Mouse (Mus musculus): ENCODE measurements around the gene Islr. TPM values are rescaled to one million over a fixed set of nuclear protein-coding genes. Genes with fewer than 3 reads are reported as not detected.

The Islr gene
- polyA plus RNA-seq, 1 experiment, result 5.6 TPM

GRCm38 (mm10) chr9:58148806-58149205, 55.3 kb downstream of the Islr start:
- no peak for TF ChIP-seq POLR2A (IDR thresholded peaks at IDR 0.05; ENCODE audit: control insufficient read depth, low read depth, low read length)
- no peak for TF ChIP-seq CTCF (IDR thresholded peaks at IDR 0.05; ENCODE audit: control insufficient read depth, insufficient read depth, insufficient replicate concordance, low read depth, low read length)

GRCm38 (mm10) chr9:58145417-58145816, 58.7 kb downstream of the Islr start:
- H3K4me1 ChIP-seq (ENCODE audit: control insufficient read depth, insufficient read depth, low read length), result no peaks in the 10 kb centered on the region
- H3K27ac ChIP-seq (ENCODE audit: control insufficient read depth, insufficient read depth, low read depth, low read length), result no peak overlapping the region
- H3K4me3 ChIP-seq (ENCODE audit: control insufficient read depth, low read depth, low read length), result no peak overlapping the region
- TF ChIP-seq CTCF (IDR thresholded peaks at IDR 0.05; ENCODE audit: control insufficient read depth, insufficient read depth, insufficient replicate concordance, low read depth, low read length), result no peak
- TF ChIP-seq POLR2A (IDR thresholded peaks at IDR 0.05; ENCODE audit: control insufficient read depth, low read depth, low read length), result no peak
- H3K36me3 ChIP-seq (ENCODE audit: control insufficient read depth, insufficient read depth, low read length), result no peaks in the 10 kb centered on the region
- H3K27me3 ChIP-seq (ENCODE audit: control insufficient read depth, insufficient read depth, low read length), result no peaks in the 10 kb centered on the region

More at GRCm38 (mm10) chr9:58148806-58149205, 55.3 kb downstream of the Islr start:
- H3K36me3 ChIP-seq (ENCODE audit: control insufficient read depth, insufficient read depth, low read length), result no peaks in the 10 kb centered on the region
- no peak overlapping the region for H3K27ac ChIP-seq (ENCODE audit: control insufficient read depth, insufficient read depth, low read depth, low read length)
- H3K4me3 ChIP-seq (ENCODE audit: control insufficient read depth, low read depth, low read length), result no peak overlapping the region
- no peaks in the 10 kb centered on the region for H3K4me1 ChIP-seq (ENCODE audit: control insufficient read depth, insufficient read depth, low read length)
- H3K27me3 ChIP-seq (ENCODE audit: control insufficient read depth, insufficient read depth, low read length), result no peaks in the 10 kb centered on the region

- no peaks in the 10 kb centered on the region for H3K4me1 ChIP-seq (ENCODE audit: control insufficient read depth, insufficient read depth, low read length)
- TF ChIP-seq POLR2A (IDR thresholded peaks at IDR 0.05; ENCODE audit: control insufficient read depth, low read depth, low read length) (no peak), CTCF (IDR thresholded peaks at IDR 0.05; ENCODE audit: control insufficient read depth, insufficient read depth, insufficient replicate concordance, low read depth, low read length) (no peak)
- no peak overlapping the region for H3K4me3 ChIP-seq (ENCODE audit: control insufficient read depth, low read depth, low read length)
- H3K27me3 ChIP-seq (ENCODE audit: control insufficient read depth, insufficient read depth, low read length), result no peaks in the 10 kb centered on the region
- no peaks in the 10 kb centered on the region for H3K36me3 ChIP-seq (ENCODE audit: control insufficient read depth, insufficient read depth, low read length)
- no peak overlapping the region for H3K27ac ChIP-seq (ENCODE audit: control insufficient read depth, insufficient read depth, low read depth, low read length)
Observed at GRCm38 (mm10) chr9:58144664-58145063, 59.4 kb downstream of the Islr start.

GRCm38 (mm10) chr9:58143419-58143818, 60.7 kb downstream of the Islr start:
- no peak overlapping the region for H3K27ac ChIP-seq (ENCODE audit: control insufficient read depth, insufficient read depth, low read depth, low read length)

GRCm38 (mm10) chr9:58139947-58140346, 64.2 kb downstream of the Islr start:
- no peak overlapping the region for H3K27ac ChIP-seq (ENCODE audit: control insufficient read depth, insufficient read depth, low read depth, low read length)
- TF ChIP-seq POLR2A (IDR thresholded peaks at IDR 0.05; ENCODE audit: control insufficient read depth, low read depth, low read length) (no peak), CTCF (IDR thresholded peaks at IDR 0.05; ENCODE audit: control insufficient read depth, insufficient read depth, insufficient replicate concordance, low read depth, low read length) (no peak)
- no peaks in the 10 kb centered on the region for H3K36me3 ChIP-seq (ENCODE audit: control insufficient read depth, insufficient read depth, low read length)
- H3K27me3 ChIP-seq (ENCODE audit: control insufficient read depth, insufficient read depth, low read length), result no peaks in the 10 kb centered on the region
- H3K4me1 ChIP-seq (ENCODE audit: control insufficient read depth, insufficient read depth, low read length), result peaks cover 2% of the 10 kb centered on the region; the same call in 1 of the 2 replicates
- H3K4me3 ChIP-seq (ENCODE audit: control insufficient read depth, low read depth, low read length), result no peak overlapping the region

More at GRCm38 (mm10) chr9:58143419-58143818, 60.7 kb downstream of the Islr start:
- TF ChIP-seq CTCF (IDR thresholded peaks at IDR 0.05; ENCODE audit: control insufficient read depth, insufficient read depth, insufficient replicate concordance, low read depth, low read length), result no peak
- no peak for TF ChIP-seq POLR2A (IDR thresholded peaks at IDR 0.05; ENCODE audit: control insufficient read depth, low read depth, low read length)
- Histone ChIP-seq H3K4me1 (ENCODE audit: control insufficient read depth, insufficient read depth, low read length) (no peaks in the 10 kb centered on the region), H3K36me3 (ENCODE audit: control insufficient read depth, insufficient read depth, low read length) (no peaks in the 10 kb centered on the region), H3K4me3 (ENCODE audit: control insufficient read depth, low read depth, low read length) (no peak overlapping the region), H3K27me3 (ENCODE audit: control insufficient read depth, insufficient read depth, low read length) (no peaks in the 10 kb centered on the region)

GRCm38 (mm10) chr9:58135921-58136321, 68.2 kb downstream of the Islr start:
- Histone ChIP-seq H3K4me3 (ENCODE audit: control insufficient read depth, low read depth, low read length) (no peak overlapping the region), H3K27me3 (ENCODE audit: control insufficient read depth, insufficient read depth, low read length) (no peaks in the 10 kb centered on the region), H3K4me1 (ENCODE audit: control insufficient read depth, insufficient read depth, low read length) (peaks cover 3% of the 10 kb centered on the region; the same call in 1 of the 2 replicates), H3K27ac (ENCODE audit: control insufficient read depth, insufficient read depth, low read depth, low read length) (no peak overlapping the region), H3K36me3 (ENCODE audit: control insufficient read depth, insufficient read depth, low read length) (no peaks in the 10 kb centered on the region)
- TF ChIP-seq CTCF (IDR thresholded peaks at IDR 0.05; ENCODE audit: control insufficient read depth, insufficient read depth, insufficient replicate concordance, low read depth, low read length) (no peak), POLR2A (IDR thresholded peaks at IDR 0.05; ENCODE audit: control insufficient read depth, low read depth, low read length) (no peak)

- no peak overlapping the region for H3K27ac ChIP-seq (ENCODE audit: control insufficient read depth, insufficient read depth, low read depth, low read length)
Observed at GRCm38 (mm10) chr9:58134906-58135305, 69.2 kb downstream of the Islr start.

More at GRCm38 (mm10) chr9:58134906-58135305, 69.2 kb downstream of the Islr start:
- Histone ChIP-seq H3K27me3 (ENCODE audit: control insufficient read depth, insufficient read depth, low read length) (no peaks in the 10 kb centered on the region), H3K4me1 (ENCODE audit: control insufficient read depth, insufficient read depth, low read length) (peaks cover 3% of the 10 kb centered on the region; the same call in 1 of the 2 replicates), H3K36me3 (ENCODE audit: control insufficient read depth, insufficient read depth, low read length) (no peaks in the 10 kb centered on the region), H3K4me3 (ENCODE audit: control insufficient read depth, low read depth, low read length) (no peak overlapping the region)
- TF ChIP-seq POLR2A (IDR thresholded peaks at IDR 0.05; ENCODE audit: control insufficient read depth, low read depth, low read length) (no peak), CTCF (IDR thresholded peaks at IDR 0.05; ENCODE audit: control insufficient read depth, insufficient read depth, insufficient replicate concordance, low read depth, low read length) (no peak)
